Comparison of ENCODE assay signal across 8 mouse cellular contexts in genomic region chr3:130617439-130617898, GRCm38 (mm10). TPM values are rescaled to one million over a fixed set of nuclear protein-coding genes. Genes with fewer than 3 reads are reported as not detected.
DNase-seq lines count a peak whose midpoint lies in the region; ATAC-seq and TF ChIP-seq lines count a peak whose summit lies in the region.

Gene Etnppl (plus strand): TSS chr3:130617448.

- 2% methylated on average over 10 of the region's 10 CpGs for WGBS in liver, adult 2 months
- 4% methylated on average over 10 of the region's 10 CpGs for WGBS in forebrain, embryonic 11.5 days
- 1% methylated on average over 10 of the region's 10 CpGs for WGBS in kidney, embryonic 14.5 days
- 7% methylated on average over 10 of the region's 10 CpGs for WGBS in midbrain, embryonic 16.5 days
- 8% methylated on average over 10 of the region's 10 CpGs for WGBS in thymus, adult 2 months

- peak within 1 kb of the TSS; percentile 82 for H3K27ac ChIP-seq in liver, adult 2 months (replicated peaks; ENCODE audit: insufficient read depth, low read depth, low read length)
- H3K27ac ChIP-seq in forebrain, embryonic 11.5 days (ENCODE audit: low read depth, low read length): no peak within 1 kb of the TSS
- H3K27ac ChIP-seq in kidney, embryonic 14.5 days (ENCODE audit: low read depth, low read length): no peak within 1 kb of the TSS
- H3K27ac ChIP-seq in midbrain, embryonic 16.5 days (ENCODE audit: low read length): no peak within 1 kb of the TSS
- H3K27ac ChIP-seq in thymus, adult 2 months (ENCODE audit: control insufficient read depth, insufficient read depth, low read length): no peak within 1 kb of the TSS

- 0 out of 2 replicates have a peak, but pooled peaks have one; percentile 14 for TF ChIP-seq POLR2A in liver, adult 2 months (IDR thresholded peaks at IDR 0.05; ENCODE audit: extremely low read depth, insufficient read depth, low read length)
- TF ChIP-seq POLR2A in thymus, adult 2 months (IDR thresholded peaks at IDR 0.05; ENCODE audit: control insufficient read depth, extremely low read depth, insufficient read depth, low read length, poor library complexity): no peak

- peak; percentile 72 for ATAC-seq in forebrain, embryonic 11.5 days (replicated peaks; ENCODE audit: low FRiP score)
- peak; percentile 81 for ATAC-seq in kidney, embryonic 14.5 days (ENCODE audit: low FRiP score, low TSS enrichment)
- ATAC-seq in midbrain, embryonic 16.5 days: no peak

- peaks cover 11% of the 10 kb centered on the region; the same call in 1 of the 2 replicates for H3K4me1 ChIP-seq in liver, adult 2 months (ENCODE audit: control insufficient read depth, insufficient read depth, low read length)
- H3K4me1 ChIP-seq in forebrain, embryonic 11.5 days (replicated peaks; ENCODE audit: control insufficient read depth, insufficient read depth, low read length): no peaks in the 10 kb centered on the region; the same call in 1 of the 2 replicates
- no peaks in the 10 kb centered on the region for H3K4me1 ChIP-seq in kidney, embryonic 14.5 days (ENCODE audit: control insufficient read depth, insufficient read depth, low read length)
- no peaks in the 10 kb centered on the region for H3K4me1 ChIP-seq in midbrain, embryonic 16.5 days (ENCODE audit: control insufficient read depth, insufficient read depth, low read length)
- H3K4me1 ChIP-seq in thymus, adult 2 months (replicated peaks; ENCODE audit: control insufficient read depth, insufficient read depth, low read length): no peaks in the 10 kb centered on the region

- DNase-seq in liver, adult 2 months (ENCODE audit: extremely low read depth, low read depth, low spot score): peak; percentile 96
- no peak for DNase-seq in liver
- DNase-seq in forebrain, embryonic 11.5 days (ENCODE audit: low spot score): peak; percentile 68
- no peak for DNase-seq in testis, postnatal 14 days (ENCODE audit: low spot score)
- no peak for DNase-seq in frontal cortex, postnatal 10 days (ENCODE audit: low spot score in 2 of 2)
- DNase-seq in thymus, adult 2 months: no peak

- peak within 1 kb of the TSS; percentile 31 for H3K4me2 ChIP-seq in forebrain, embryonic 11.5 days (ENCODE audit: low read depth, low read length, severe bottlenecking)
- peak within 1 kb of the TSS; percentile 39 for H3K4me2 ChIP-seq in kidney, embryonic 14.5 days (replicated peaks; ENCODE audit: low read depth, low read length)
- peak within 1 kb of the TSS; percentile 44 for H3K4me2 ChIP-seq in midbrain, embryonic 16.5 days (ENCODE audit: low read length)

- H3K4me3 ChIP-seq in liver, adult 2 months (ENCODE audit: insufficient read depth, low read depth, low read length): peak within 1 kb of the TSS; percentile 61
- 0 out of 2 replicates have a peak within 1 kb of the TSS, but pooled peaks have one; percentile 1 for H3K4me3 ChIP-seq in forebrain, embryonic 11.5 days (ENCODE audit: low read depth, low read length)
- peak within 1 kb of the TSS; percentile 19; the same call in 1 of the 2 replicates for H3K4me3 ChIP-seq in kidney, embryonic 14.5 days (ENCODE audit: low read length)
- no peak within 1 kb of the TSS for H3K4me3 ChIP-seq in midbrain, embryonic 16.5 days (ENCODE audit: low read depth, low read length)
- H3K4me3 ChIP-seq in thymus, adult 2 months (ENCODE audit: control insufficient read depth, insufficient read depth, low read length): no peak within 1 kb of the TSS

- H3K9me3 ChIP-seq in forebrain, embryonic 11.5 days (ENCODE audit: control insufficient read depth, low read length): no peaks in the 10 kb centered on the region
- H3K9me3 ChIP-seq in kidney, embryonic 14.5 days (ENCODE audit: control insufficient read depth, low read length): no peaks in the 10 kb centered on the region
- H3K9me3 ChIP-seq in midbrain, embryonic 16.5 days (replicated peaks; ENCODE audit: control insufficient read depth, low read length, poor library complexity, severe bottlenecking): no peaks in the 10 kb centered on the region

- peaks cover 19% of the 10 kb centered on the region; the same call in 1 of the 2 replicates for H3K36me3 ChIP-seq in liver, adult 2 months (ENCODE audit: control insufficient read depth, insufficient read depth, low read length)
- no peaks in the 10 kb centered on the region for H3K36me3 ChIP-seq in forebrain, embryonic 11.5 days (ENCODE audit: control insufficient read depth, insufficient read depth, low read length)
- H3K36me3 ChIP-seq in kidney, embryonic 14.5 days (ENCODE audit: control insufficient read depth, insufficient read depth, low read length): no peaks in the 10 kb centered on the region
- no peaks in the 10 kb centered on the region for H3K36me3 ChIP-seq in midbrain, embryonic 16.5 days (ENCODE audit: control insufficient read depth, insufficient read depth, low read length)
- H3K36me3 ChIP-seq in thymus, adult 2 months (ENCODE audit: control insufficient read depth, insufficient read depth, low read length): no peaks in the 10 kb centered on the region

- H3K27me3 ChIP-seq in liver, adult 2 months (ENCODE audit: control insufficient read depth, insufficient read depth, low read length): no peaks in the 10 kb centered on the region
- no peaks in the 10 kb centered on the region for H3K27me3 ChIP-seq in forebrain, embryonic 11.5 days (ENCODE audit: control insufficient read depth, insufficient read depth, low read length)
- peaks cover 5% of the 10 kb centered on the region; the same call in 1 of the 2 replicates for H3K27me3 ChIP-seq in kidney, embryonic 14.5 days (ENCODE audit: control insufficient read depth, insufficient read depth, low read length)
- no peaks in the 10 kb centered on the region for H3K27me3 ChIP-seq in midbrain, embryonic 16.5 days (ENCODE audit: control insufficient read depth, insufficient read depth, low read depth, low read length)
- no peaks in the 10 kb centered on the region; the same call in 1 of the 2 replicates for H3K27me3 ChIP-seq in thymus, adult 2 months (ENCODE audit: control insufficient read depth, insufficient read depth, low read length)

- no peaks in the 10 kb centered on the region for H3K79me2 ChIP-seq in liver, adult 2 months (ENCODE audit: control insufficient read depth, insufficient read depth, low read length)

- TF ChIP-seq CTCF in liver, adult 2 months (IDR thresholded peaks at IDR 0.05; ENCODE audit: low read depth, low read length): peak; percentile 13; the same call in 1 of the 2 replicates
- TF ChIP-seq CTCF in thymus, adult 2 months (IDR thresholded peaks at IDR 0.05; ENCODE audit: borderline replicate concordance, control insufficient read depth, extremely low read depth, insufficient read depth, low read length, poor library complexity): no peak

- peak within 1 kb of the TSS; percentile 61 for H3K9ac ChIP-seq in liver, adult 2 months (ENCODE audit: low read depth, low read length)
- no peak within 1 kb of the TSS for H3K9ac ChIP-seq in forebrain, embryonic 11.5 days (ENCODE audit: low read length)
- H3K9ac ChIP-seq in kidney, embryonic 14.5 days (ENCODE audit: low read depth, low read length): peak within 1 kb of the TSS; percentile 12; the same call in 1 of the 2 replicates
- no peak within 1 kb of the TSS for H3K9ac ChIP-seq in midbrain, embryonic 16.5 days (ENCODE audit: low read depth, low read length)

RNA-seq across cellular contexts. Expression of gene Etnppl, which starts in this region (rescaled TPM):
- total RNA-seq in liver, adult 2 months (2014; rRNA removed): 113 and 297 TPM in 2 replicates
- polyA plus RNA-seq in liver, adult 2 months (2012; rRNA removed): 47.1 and 54.4 TPM in 2 replicates
- polyA plus RNA-seq in forebrain, embryonic 11.5 days (2014; fragmentation: Nextera tagmentation; extraction: Ambion mirVana): not detected in 2 replicates
- 0.23 TPM in 1 of 2 replicates, not detected in the other for polyA plus RNA-seq in kidney, embryonic 14.5 days (2014; fragmentation: Nextera tagmentation; extraction: Ambion mirVana)
- polyA plus RNA-seq in midbrain, embryonic 16.5 days (2015; fragmentation: Nextera tagmentation; extraction: Ambion mirVana): not detected in 2 replicates
- polyA plus RNA-seq in thymus, adult 2 months (2012; rRNA removed): 0.08 TPM in 1 of 2 replicates, not detected in the other

Comparison
In these comparisons a context has a peak if more than half of its experiments do, and no peak if none do; other contexts are left out.
1. RNA of gene Etnppl (polyA plus RNA-seq): 47.1 to 54.4 TPM in liver, adult 2 months; 0.23 TPM in kidney, embryonic 14.5 days, not detected in forebrain, embryonic 11.5 days, not detected in midbrain, embryonic 16.5 days and 0.08 TPM in thymus, adult 2 months; every median in the first group is over 10 times any median in the second.
2. Peak in DNase-seq, ATAC-seq, H3K4me3 ChIP-seq and H3K4me2 ChIP-seq in forebrain, embryonic 11.5 days; RNA of the gene not detected or under 1 TPM.
3. Peak in ATAC-seq, H3K4me3 ChIP-seq, H3K9ac ChIP-seq and H3K4me2 ChIP-seq in kidney, embryonic 14.5 days; RNA of the gene not detected or under 1 TPM.
4. Peak in every context shown above with its lines, with median percentiles within 50 percentile points of each other: H3K4me2 ChIP-seq.